8 mouse cellular contexts compared by ENCODE assay signal in genomic region chr7:19211996-19212755, GRCm38 (mm10). TPM values are rescaled to one million over a fixed set of nuclear protein-coding genes. Genes with fewer than 3 reads are reported as not detected.
DNase-seq lines count a peak whose midpoint lies in the region; ATAC-seq lines count a peak whose summit lies in the region.

Gene Gpr4 (plus strand): TSS chr7:19212538.

- peaks cover 4% of the 10 kb centered on the region; the same call in 1 of the 2 replicates for H3K9me3 ChIP-seq in forebrain, embryonic 12.5 days
- no peaks in the 10 kb centered on the region for H3K9me3 ChIP-seq in hindbrain, embryonic 13.5 days
- 0 out of 2 replicates have a peak, but pooled peaks cover 5% of the 10 kb centered on the region for H3K9me3 ChIP-seq in liver, embryonic 15.5 days (replicated peaks)
- H3K9me3 ChIP-seq in neural tube, embryonic 14.5 days (ENCODE audit: control insufficient read depth, low read length): no peaks in the 10 kb centered on the region

- peak; percentile 42 for DNase-seq in right cerebral cortex, postnatal 14 days
- DNase-seq in right cerebral cortex, postnatal 36 days (ENCODE audit: low spot score in 2 of 2): no peak
- no peak for DNase-seq in urinary bladder, postnatal 25 days (ENCODE audit: low spot score)
- no peak for DNase-seq in layer of hippocampus, adult 9-11 months

- H3K4me2 ChIP-seq in forebrain, embryonic 12.5 days: peak within 1 kb of the TSS; percentile 72
- H3K4me2 ChIP-seq in hindbrain, embryonic 13.5 days: peak within 1 kb of the TSS; percentile 73
- H3K4me2 ChIP-seq in liver, embryonic 15.5 days: peak within 1 kb of the TSS; percentile 64
- H3K4me2 ChIP-seq in neural tube, embryonic 14.5 days (ENCODE audit: low read depth, low read length): peak within 1 kb of the TSS; percentile 57

- no peak within 1 kb of the TSS for H3K27ac ChIP-seq in forebrain, embryonic 12.5 days
- H3K27ac ChIP-seq in hindbrain, embryonic 13.5 days: no peak within 1 kb of the TSS
- no peak within 1 kb of the TSS for H3K27ac ChIP-seq in liver, embryonic 15.5 days (replicated peaks)
- no peak within 1 kb of the TSS for H3K27ac ChIP-seq in neural tube, embryonic 14.5 days (ENCODE audit: low read depth, low read length)

- WGBS in forebrain, embryonic 12.5 days: 2% methylated on average over 26 of the region's 30 CpGs
- WGBS in hindbrain, embryonic 13.5 days: 2% methylated on average over 24 of the region's 30 CpGs
- 4% methylated on average over 29 of the region's 30 CpGs for WGBS in liver, embryonic 15.5 days (ENCODE audit: insufficient replicate concordance)
- WGBS in neural tube, embryonic 14.5 days: 2% methylated on average over 30 of the region's 30 CpGs

- H3K9ac ChIP-seq in forebrain, embryonic 12.5 days: peak within 1 kb of the TSS; percentile 56
- peak within 1 kb of the TSS; percentile 68 for H3K9ac ChIP-seq in hindbrain, embryonic 13.5 days
- H3K9ac ChIP-seq in liver, embryonic 15.5 days: no peak within 1 kb of the TSS; the same call in 1 of the 2 replicates
- peak within 1 kb of the TSS; percentile 37 for H3K9ac ChIP-seq in neural tube, embryonic 14.5 days (replicated peaks; ENCODE audit: low read depth, low read length)

- H3K27me3 ChIP-seq in forebrain, embryonic 12.5 days: peaks cover 39% of the 10 kb centered on the region
- peaks cover 27% of the 10 kb centered on the region for H3K27me3 ChIP-seq in hindbrain, embryonic 13.5 days
- peaks cover 64% of the 10 kb centered on the region for H3K27me3 ChIP-seq in liver, embryonic 15.5 days
- no peaks in the 10 kb centered on the region for H3K27me3 ChIP-seq in neural tube, embryonic 14.5 days (ENCODE audit: control insufficient read depth, insufficient read depth, low read length)

- no peaks in the 10 kb centered on the region for H3K36me3 ChIP-seq in forebrain, embryonic 12.5 days (replicated peaks)
- H3K36me3 ChIP-seq in hindbrain, embryonic 13.5 days: peaks cover under 1% of the 10 kb centered on the region; the same call in 1 of the 2 replicates
- no peaks in the 10 kb centered on the region for H3K36me3 ChIP-seq in liver, embryonic 15.5 days (replicated peaks)
- H3K36me3 ChIP-seq in neural tube, embryonic 14.5 days (ENCODE audit: control insufficient read depth, insufficient read depth, low read length): no peaks in the 10 kb centered on the region

- peak; percentile 73 for ATAC-seq in forebrain, embryonic 12.5 days (ENCODE audit: low FRiP score)
- ATAC-seq in hindbrain, embryonic 13.5 days (ENCODE audit: low FRiP score): peak; percentile 39; the same call in 1 of the 2 replicates
- peak; percentile 51 for ATAC-seq in liver, embryonic 15.5 days (ENCODE audit: insufficient read depth)
- peak; percentile 71 for ATAC-seq in neural tube, embryonic 14.5 days (ENCODE audit: low read depth)

- peak within 1 kb of the TSS; percentile 46 for H3K4me3 ChIP-seq in forebrain, embryonic 12.5 days (replicated peaks)
- H3K4me3 ChIP-seq in hindbrain, embryonic 13.5 days: peak within 1 kb of the TSS; percentile 46
- H3K4me3 ChIP-seq in liver, embryonic 15.5 days (replicated peaks): peak within 1 kb of the TSS; percentile 44
- H3K4me3 ChIP-seq in neural tube, embryonic 14.5 days (ENCODE audit: low read depth, low read length): peak within 1 kb of the TSS; percentile 36

- H3K4me1 ChIP-seq in forebrain, embryonic 12.5 days: peaks cover 11% of the 10 kb centered on the region
- H3K4me1 ChIP-seq in hindbrain, embryonic 13.5 days (replicated peaks): peaks cover 16% of the 10 kb centered on the region
- peaks cover 10% of the 10 kb centered on the region for H3K4me1 ChIP-seq in liver, embryonic 15.5 days (replicated peaks)
- no peaks in the 10 kb centered on the region for H3K4me1 ChIP-seq in neural tube, embryonic 14.5 days (ENCODE audit: control insufficient read depth, insufficient read depth, low read length)

RNA-seq across cellular contexts. Expression of gene Gpr4, which starts in this region (rescaled TPM):
- polyA plus RNA-seq in forebrain, embryonic 12.5 days (2016; fragmentation: Nextera tagmentation; extraction: Ambion mirVana): 1.6 and 1.7 TPM in 2 replicates
- 1.8 and 2.3 TPM in 2 replicates for polyA plus RNA-seq in hindbrain, embryonic 13.5 days (2015; fragmentation: Nextera tagmentation; extraction: Ambion mirVana)
- 0.50 TPM in 2 replicates for polyA plus RNA-seq in liver, embryonic 15.5 days (2015; fragmentation: Nextera tagmentation; extraction: Ambion mirVana)
- 2.9 and 3.4 TPM in 2 replicates for polyA plus RNA-seq in neural tube, embryonic 14.5 days (2014; fragmentation: Nextera tagmentation; extraction: Ambion mirVana)

Comparison
In these comparisons a context has a peak if more than half of its experiments do, and no peak if none do; other contexts are left out.
1. Peak in ATAC-seq, H3K4me3 ChIP-seq and H3K4me2 ChIP-seq in liver, embryonic 15.5 days; RNA of the gene not detected or under 1 TPM.